Mouse (Mus musculus) limb, embryonic 14.5 days (tissue): ENCODE measurements around the gene Pitpnc1. TPM values are rescaled to one million over a fixed set of nuclear protein-coding genes. Genes with fewer than 3 reads are reported as not detected.

Source experiments
- ATAC-seq: fragments of 200-750 bp; cut with Nextera tagmentation; 2 replicates; pipeline ENCODE4 v1.8.0; 2017; ENCODE audit warnings: low read depth, moderate number of reproducible peaks, moderate TSS enrichment; ENCODE audit not compliant: low FRiP score
- DNase-seq: peaks from one replicate; pipeline ENCODE4 v3.0.0-alpha.2; 2015; ENCODE audit warnings: low spot score
- H3K27ac ChIP-seq: fragments of 300-500 bp; sonication (generic); replicated peaks from 2 replicates; pipeline ENCODE4 v1.5.1; 2014; ENCODE audit warnings: low read depth, mild to moderate bottlenecking, low read length, moderate library complexity, mixed read lengths
- H3K27me3 ChIP-seq: fragments of 300-500 bp; sonication (generic); 2 replicates; pipeline ENCODE4 v1.6.1; 2014; ENCODE audit warnings: low read length, mixed read lengths; ENCODE audit not compliant: control insufficient read depth, insufficient read depth
- H3K36me3 ChIP-seq: fragments of 300-500 bp; sonication (generic); 2 replicates; pipeline ENCODE4 v1.6.1; 2014; ENCODE audit warnings: mild to moderate bottlenecking, low read length, moderate library complexity, mixed read lengths; ENCODE audit not compliant: control insufficient read depth, insufficient read depth
- H3K4me1 ChIP-seq: fragments of 300-500 bp; sonication (generic); 2 replicates; pipeline ENCODE4 v1.6.1; 2014; ENCODE audit warnings: antibody characterized with exemption, low read length, mixed read lengths; ENCODE audit not compliant: control insufficient read depth, insufficient read depth
- H3K4me2 ChIP-seq: fragments of 300-500 bp; sonication (generic); replicated peaks from 2 replicates; pipeline ENCODE4 v1.6.1; 2014; ENCODE audit warnings: low read depth, mild to moderate bottlenecking, low read length, moderate library complexity; ENCODE audit not compliant: severe bottlenecking
- H3K4me3 ChIP-seq: fragments of 300-500 bp; sonication (generic); replicated peaks from 2 replicates; pipeline ENCODE4 v1.5.1; 2014; ENCODE audit warnings: low read length
- H3K9ac ChIP-seq: fragments of 300-500 bp; sonication (generic); 2 replicates; pipeline ENCODE4 v1.6.1; 2014; ENCODE audit warnings: mild to moderate bottlenecking, low read depth, low read length, moderate library complexity; ENCODE audit not compliant: severe bottlenecking
- H3K9me3 ChIP-seq: fragments of 300-500 bp; sonication (generic); 2 replicates; pipeline ENCODE4 v1.6.1; 2016; ENCODE audit warnings: low read length; ENCODE audit not compliant: control insufficient read depth
- POLR2A ChIP-seq: fragments of 200-500 bp; IDR thresholded peaks from 2 replicates; pipeline ENCODE4 v1.8.0; 2012; ENCODE audit warnings: inconsistent platforms, mild to moderate bottlenecking, moderate library complexity, borderline replicate concordance; ENCODE audit not compliant: insufficient read depth, insufficient read length; ENCODE audit errors: extremely low read depth
- WGBS: fragments of 180-500 bp; shearing (Covaris S2); extraction: QIAGEN DNeasy Blood & Tissue Kit; methylation state at CpG from one replicate; pipeline ENCODE4 v1.1.7; 2014; 5-methylcytosine and 5-hydroxymethylcytosine counted together
- polyA plus RNA-seq, 2 experiments: library from polyadenylated mRNA; depleted of rRNA in 1 of 2; stranded (reverse) in 1 of 2; unstranded in 1 of 2; fragments of >200 nt; fragmentation: Nextera tagmentation in 1 of 2; extraction: Ambion mirVana in 1 of 2; gene quantifications; 2 replicates each; pipeline versions ENCODE4 v1.2.1 to v1.2.3; 2012 to 2014

The Pitpnc1 gene
- polyA plus RNA-seq, 2 experiments = 20.4 to 25.2 TPM

- Histone ChIP-seq H3K9ac (no peak overlapping the region), H3K4me1 (no peaks in the 10 kb centered on the region), H3K36me3 (peaks cover 10% of the 10 kb centered on the region; the same call in 1 of the 2 replicates), H3K27me3 (no peaks in the 10 kb centered on the region), H3K9me3 (no peaks in the 10 kb centered on the region), H3K27ac (no peak overlapping the region), H3K4me2 (no peak overlapping the region), H3K4me3 (no peak overlapping the region)
- ATAC-seq (no peak), DNase-seq (no peak)
- 94% methylated on average over 9 of the region's 9 CpGs for WGBS
- TF ChIP-seq POLR2A = no peak
Measured at GRCm38 (mm10) chr11:107215111-107215510, 255.4 kb downstream of the Pitpnc1 start.

DNA sequence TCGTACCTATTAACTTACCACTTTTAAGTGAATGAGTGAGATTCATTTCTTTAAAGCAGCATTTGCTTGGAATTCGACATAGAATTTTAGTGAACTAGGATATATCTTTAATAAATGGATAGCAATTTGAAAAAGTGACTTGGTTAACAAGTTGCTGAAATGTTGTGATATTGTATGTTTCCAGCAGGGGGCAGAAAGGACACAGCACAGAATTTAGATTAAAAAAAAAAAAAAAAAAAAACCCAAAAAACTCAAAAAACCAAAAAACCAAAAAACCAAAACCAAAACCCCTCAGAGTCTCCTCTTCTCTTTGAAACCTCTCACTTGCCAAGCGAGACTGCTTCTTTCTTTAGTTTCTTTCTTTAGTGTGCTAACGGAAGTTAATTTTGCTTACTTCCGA is 256.8 kb downstream of the Pitpnc1 start:
- ATAC-seq (no peak), DNase-seq (peak; percentile 63)
- no peak for TF ChIP-seq POLR2A
- Histone ChIP-seq H3K9ac (no peak overlapping the region), H3K36me3 (peaks cover 5% of the 10 kb centered on the region; the same call in 1 of the 2 replicates), H3K4me2 (no peak overlapping the region), H3K4me3 (no peak overlapping the region), H3K27me3 (no peaks in the 10 kb centered on the region), H3K27ac (no peak overlapping the region), H3K9me3 (no peaks in the 10 kb centered on the region), H3K4me1 (no peaks in the 10 kb centered on the region)
- WGBS = 78% methylated on average over 5 of the region's 5 CpGs

DNA sequence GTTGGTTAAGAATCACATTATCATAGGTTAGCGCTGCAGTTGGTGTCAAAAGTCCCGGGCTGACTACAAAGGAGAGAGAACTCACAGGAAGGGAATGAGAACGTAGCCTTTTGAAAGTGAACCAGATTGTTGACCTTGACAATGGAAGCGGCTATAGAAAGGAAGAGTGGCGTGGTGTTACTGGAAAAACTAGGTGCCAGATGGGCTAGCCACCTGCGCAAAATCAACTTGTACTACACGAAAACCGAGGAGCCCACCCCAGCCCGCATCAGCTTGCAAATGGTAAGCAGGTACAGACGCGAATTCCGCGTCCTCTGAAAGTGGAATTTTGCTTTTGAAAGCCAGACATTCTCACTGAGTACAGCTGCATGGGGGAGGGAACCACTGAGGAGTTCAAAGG is 260.7 kb downstream of the Pitpnc1 start:
- H3K27ac ChIP-seq = no peak overlapping the region
- peaks cover 8% of the 10 kb centered on the region; the same call in 1 of the 2 replicates for H3K36me3 ChIP-seq
- no peak for ATAC-seq
- no peak for DNase-seq
- H3K4me1 ChIP-seq = no peaks in the 10 kb centered on the region
- 76% methylated on average over 13 of the region's 13 CpGs for WGBS
- no peak overlapping the region for H3K9ac ChIP-seq
- H3K9me3 ChIP-seq = no peaks in the 10 kb centered on the region
- no peak for TF ChIP-seq POLR2A
- H3K4me2 ChIP-seq = no peak overlapping the region
- no peak overlapping the region for H3K4me3 ChIP-seq
- H3K27me3 ChIP-seq = no peaks in the 10 kb centered on the region

DNA sequence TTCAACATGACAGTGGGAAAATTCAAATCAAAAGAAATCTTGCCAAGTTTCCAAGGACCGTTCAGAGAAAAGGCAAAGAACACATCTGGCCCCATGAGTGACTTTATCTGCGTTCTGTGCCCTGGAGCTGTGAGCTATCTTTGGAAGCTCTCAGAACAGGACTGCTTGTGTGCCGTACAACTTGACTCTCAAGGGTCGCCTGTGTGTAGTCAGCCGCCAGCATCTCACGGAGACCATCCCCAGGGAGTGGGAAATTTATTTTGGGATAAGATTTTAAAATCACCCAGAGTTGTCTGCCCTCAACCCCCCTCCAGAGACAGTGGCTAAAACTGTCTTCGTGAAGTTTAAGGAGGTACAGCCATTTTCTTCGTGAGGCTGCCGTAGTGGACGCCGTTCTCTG is 268.7 kb downstream of the Pitpnc1 start:
- H3K4me1 ChIP-seq = no peaks in the 10 kb centered on the region
- no peak overlapping the region for H3K9ac ChIP-seq
- H3K27ac ChIP-seq = no peak overlapping the region
- no peak for DNase-seq
- TF ChIP-seq POLR2A = no peak
- ATAC-seq = no peak
- no peak overlapping the region for H3K4me2 ChIP-seq
- H3K4me3 ChIP-seq = no peak overlapping the region
- H3K36me3 ChIP-seq = no peaks in the 10 kb centered on the region
- 84% methylated on average over 11 of the region's 11 CpGs for WGBS
- no peaks in the 10 kb centered on the region for H3K9me3 ChIP-seq
- H3K27me3 ChIP-seq = no peaks in the 10 kb centered on the region

- no peaks in the 10 kb centered on the region for H3K9me3 ChIP-seq
- no peak overlapping the region for H3K27ac ChIP-seq
- H3K9ac ChIP-seq = no peak overlapping the region
- H3K4me2 ChIP-seq = no peak overlapping the region
- no peaks in the 10 kb centered on the region for H3K36me3 ChIP-seq
- no peak for ATAC-seq
- TF ChIP-seq POLR2A = no peak
- H3K27me3 ChIP-seq = no peaks in the 10 kb centered on the region
- no peak overlapping the region for H3K4me3 ChIP-seq
- no peaks in the 10 kb centered on the region for H3K4me1 ChIP-seq
- WGBS = 85% methylated on average over 5 of the region's 5 CpGs
- no peak for DNase-seq
Measured at GRCm38 (mm10) chr11:107199281-107199680, 271.2 kb downstream of the Pitpnc1 start.

- DNase-seq (no peak), ATAC-seq (no peak)
- WGBS = 69% methylated on average over 2 of the region's 2 CpGs
- no peak overlapping the region for H3K4me2 ChIP-seq
- H3K27me3 ChIP-seq = no peaks in the 10 kb centered on the region
- no peak overlapping the region for H3K4me3 ChIP-seq
- TF ChIP-seq POLR2A = no peak
- no peaks in the 10 kb centered on the region for H3K9me3 ChIP-seq
- no peak overlapping the region for H3K9ac ChIP-seq
- no peak overlapping the region for H3K27ac ChIP-seq
- H3K4me1 ChIP-seq = no peaks in the 10 kb centered on the region
- no peaks in the 10 kb centered on the region for H3K36me3 ChIP-seq
Measured at GRCm38 (mm10) chr11:107195334-107195733, 275.2 kb downstream of the Pitpnc1 start.
